ENCODE assay signal across 21 mouse cellular contexts in genomic region chr15:11968851-11969250, GRCm38 (mm10).
"Had no signal": no experiment of that assay in that cellular context is flagged by ENCODE, and none has a peak within 500 bp of the region (broad histone marks: within the 10 kb centered on the region; RNA-seq: fewer than 3 reads in every experiment).

No protein-coding gene starts in this region.

- DNase-seq: gastrocnemius, postnatal 14 days; gastrocnemius, postnatal 36 days; heart, adult 18-20 months; heart, postnatal 10 days; heart, postnatal 36 days; kidney, adult 18-20 months; kidney, adult 8-10 months; kidney, postnatal 10 days; kidney, postnatal 25 days; kidney, postnatal 4 days; liver; liver, embryonic 13.5 days had no signal

- H3K9me3 ChIP-seq: heart, embryonic 10.5 days; hindbrain, embryonic 12.5 days; intestine, embryonic 15.5 days; limb, embryonic 10.5 days; limb, embryonic 12.5 days; liver, embryonic 13.5 days had no signal

- H3K9ac ChIP-seq: heart, embryonic 12.5 days; hindbrain, embryonic 12.5 days; hindbrain, embryonic 14.5 days; intestine, embryonic 15.5 days; limb, embryonic 12.5 days; liver, embryonic 13.5 days had no signal

- H3K27me3 ChIP-seq: heart, embryonic 12.5 days; hindbrain, embryonic 12.5 days; intestine, embryonic 15.5 days; limb, embryonic 12.5 days; liver, embryonic 13.5 days had no signal

- H3K4me3 ChIP-seq: heart, embryonic 10.5 days; heart, embryonic 12.5 days; hindbrain, embryonic 12.5 days; intestine, embryonic 15.5 days; layer of hippocampus, adult 2 months; left cerebral cortex, adult 2 months; limb, embryonic 10.5 days; limb, embryonic 12.5 days; liver, embryonic 13.5 days had no signal

- H3K27ac ChIP-seq: heart, embryonic 10.5 days; hindbrain, embryonic 12.5 days; hindbrain, embryonic 14.5 days; intestine, embryonic 15.5 days; layer of hippocampus, adult 2 months; left cerebral cortex, adult 2 months; limb, embryonic 10.5 days; limb, embryonic 12.5 days; liver, embryonic 13.5 days had no signal

- H3K4me1 ChIP-seq: heart, embryonic 10.5 days; heart, embryonic 12.5 days; hindbrain, embryonic 12.5 days; intestine, embryonic 15.5 days; limb, embryonic 10.5 days; limb, embryonic 12.5 days; liver, embryonic 13.5 days had no signal

- H3K36me3 ChIP-seq: heart, embryonic 10.5 days; heart, embryonic 12.5 days; hindbrain, embryonic 12.5 days; intestine, embryonic 15.5 days; limb, embryonic 10.5 days; limb, embryonic 12.5 days; liver, embryonic 13.5 days had no signal
